Mouse (Mus musculus) cerebellum, postnatal 14 days (tissue): ENCODE results near the gene Pan2.
A peak's percentile ranks its signal among the peaks of the same experiment; 100 is the strongest.

Experiments used
- DNase-seq, 2 experiments: peaks; one replicate each; pipeline ENCODE4 v3.0.0; 2021; ENCODE audit warnings: mixed read lengths in 2 of 2

Pan2 gene

DNA sequence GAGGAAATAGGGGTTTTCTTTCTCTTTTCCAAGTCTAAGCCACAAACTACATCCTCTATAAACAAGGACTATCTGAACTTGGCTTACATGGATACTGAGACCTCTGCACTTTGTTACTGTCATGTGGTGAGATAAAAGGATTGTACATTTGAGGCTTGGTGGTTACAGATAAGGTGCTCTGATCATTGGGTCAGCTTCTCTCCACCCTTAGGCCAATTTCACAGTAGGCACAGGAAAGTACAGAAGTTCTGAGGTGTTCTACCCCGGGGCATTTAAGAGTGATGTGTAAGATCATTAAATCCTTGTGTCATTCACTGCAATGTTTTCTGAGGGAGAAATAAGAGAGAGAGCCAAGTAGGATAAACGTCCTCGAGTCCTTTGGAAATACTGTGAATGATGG lies 33.5 kb downstream of the Pan2 start:
- DNase-seq: no peak

DNA sequence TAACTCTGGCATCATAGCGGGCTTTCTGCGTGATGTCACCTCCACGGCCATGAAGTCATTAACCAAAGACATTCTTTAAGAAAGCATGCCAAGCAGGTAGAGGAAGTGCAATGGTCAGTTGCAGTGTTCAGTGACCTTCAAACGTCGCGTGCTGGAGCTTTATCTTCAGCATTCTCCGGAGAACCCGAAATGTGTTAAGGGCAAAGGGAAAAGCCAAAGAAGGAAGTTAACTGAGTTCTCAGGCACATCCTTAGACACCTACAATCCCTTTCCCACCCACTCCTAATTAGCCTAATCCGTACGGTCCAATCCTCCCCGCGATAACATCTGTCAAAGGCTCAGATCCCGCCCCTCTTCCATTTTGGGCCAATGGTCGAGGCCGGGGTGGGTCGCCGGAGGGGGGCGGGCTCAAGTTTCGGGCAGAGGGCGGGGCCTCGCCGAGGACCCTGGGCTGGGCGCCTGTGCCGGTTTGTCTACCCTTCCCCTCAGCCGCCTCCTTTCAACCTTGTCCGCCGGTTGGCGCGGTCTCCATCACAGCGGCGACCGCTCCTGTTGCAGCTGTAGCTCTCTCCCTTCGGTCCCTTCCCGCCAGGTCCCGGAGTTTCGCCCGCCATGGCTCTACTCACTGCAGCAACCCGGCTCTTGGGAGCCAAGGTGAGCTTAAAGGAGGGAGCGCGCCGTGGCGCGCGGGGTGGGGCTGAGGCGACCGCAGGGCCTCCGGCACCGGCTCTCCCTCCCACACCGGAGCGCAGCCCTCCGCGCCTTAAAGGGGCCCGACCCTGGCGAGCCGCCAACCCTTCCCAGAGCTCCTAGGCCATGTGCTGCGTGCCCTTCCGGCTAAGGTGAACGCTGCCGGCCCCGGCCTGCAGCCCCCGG lies 34.4 kb downstream of the Pan2 start, which contains the start of gene Cs:
Cs (plus strand) TSS at position 429 of the 876 bp plus-strand sequence.
- DNase-seq: peak; percentile 98 to 99

DNA sequence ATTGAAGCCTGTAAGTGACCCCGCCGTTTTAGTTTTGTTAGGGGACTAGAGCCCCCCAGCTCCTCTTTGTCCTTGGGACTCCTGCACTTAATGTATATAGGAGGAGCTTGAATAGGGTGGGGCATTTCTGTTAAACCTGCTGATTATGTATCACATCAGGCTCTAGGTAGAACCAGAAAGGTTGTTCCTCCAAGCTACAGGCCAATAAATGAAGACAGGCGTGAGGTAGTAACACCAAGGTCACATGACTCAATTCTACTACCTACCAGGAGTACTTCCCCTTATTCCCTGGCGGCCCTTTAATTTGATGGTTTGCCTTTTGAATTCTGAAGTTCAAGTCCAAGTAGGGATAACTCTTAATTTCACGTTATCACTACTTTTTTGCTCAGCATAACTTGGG lies 35.3 kb downstream of the Pan2 start:
- no peak for DNase-seq

DNA sequence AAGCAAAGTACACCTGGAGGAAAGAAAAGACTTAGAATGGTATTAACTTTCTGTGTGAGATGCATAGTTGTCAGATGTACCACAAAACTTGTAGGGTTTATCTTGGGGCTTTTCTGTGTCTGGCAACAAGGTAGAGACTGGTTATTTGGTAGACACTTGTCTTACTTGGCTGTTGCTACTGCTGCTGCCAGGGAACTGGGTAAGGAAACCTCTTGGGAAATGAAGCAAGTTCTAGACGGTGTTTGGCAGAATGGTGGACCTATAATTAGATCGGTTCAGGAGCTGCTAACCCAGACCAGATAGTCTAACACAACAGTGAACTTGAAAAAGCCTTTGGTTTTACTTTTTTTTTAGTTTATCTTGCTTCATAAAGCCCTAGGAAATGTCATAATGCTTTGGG lies 35.8 kb downstream of the Pan2 start:
- no peak for DNase-seq

DNA sequence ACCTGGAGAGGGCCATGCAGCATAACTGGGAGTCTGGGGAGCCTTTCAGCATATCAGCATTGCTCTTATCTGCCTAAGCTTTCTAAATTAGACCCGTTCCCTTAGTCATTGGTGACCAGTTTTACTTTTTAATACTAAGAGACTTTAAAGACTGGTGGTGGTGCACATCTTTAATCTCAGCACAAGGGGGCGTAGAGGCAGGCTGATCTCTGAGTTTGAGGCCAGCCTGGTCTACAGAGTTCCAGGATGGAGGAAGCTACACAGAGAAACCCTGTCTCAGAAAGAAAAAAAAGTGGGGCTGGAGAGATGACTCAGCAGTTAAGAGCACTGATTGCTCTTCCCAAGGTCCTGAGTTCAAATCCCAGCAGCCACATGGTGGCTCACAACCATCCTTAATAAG lies 37.1 kb downstream of the Pan2 start:
- no peak for DNase-seq

DNA sequence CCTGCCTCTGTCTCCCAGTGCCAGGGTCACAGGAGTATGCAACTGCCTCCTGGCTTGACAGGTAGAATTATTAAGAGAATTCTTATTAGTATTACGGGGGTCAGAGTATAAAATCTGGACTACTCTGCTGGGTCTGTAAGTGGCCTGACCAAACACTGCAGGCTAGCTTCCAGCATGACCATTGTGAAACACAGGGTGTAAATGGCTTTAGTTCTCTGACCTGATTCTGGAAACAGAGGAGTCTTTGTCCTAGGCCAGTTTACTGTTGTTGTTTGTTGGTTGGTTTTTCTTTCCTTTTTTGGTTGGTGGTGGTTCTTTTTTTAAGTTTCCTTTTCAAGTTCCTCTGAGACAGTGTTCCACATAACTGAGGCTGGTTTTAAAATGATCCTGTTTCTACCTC lies 40.3 kb downstream of the Pan2 start:
- no peak for DNase-seq

DNA sequence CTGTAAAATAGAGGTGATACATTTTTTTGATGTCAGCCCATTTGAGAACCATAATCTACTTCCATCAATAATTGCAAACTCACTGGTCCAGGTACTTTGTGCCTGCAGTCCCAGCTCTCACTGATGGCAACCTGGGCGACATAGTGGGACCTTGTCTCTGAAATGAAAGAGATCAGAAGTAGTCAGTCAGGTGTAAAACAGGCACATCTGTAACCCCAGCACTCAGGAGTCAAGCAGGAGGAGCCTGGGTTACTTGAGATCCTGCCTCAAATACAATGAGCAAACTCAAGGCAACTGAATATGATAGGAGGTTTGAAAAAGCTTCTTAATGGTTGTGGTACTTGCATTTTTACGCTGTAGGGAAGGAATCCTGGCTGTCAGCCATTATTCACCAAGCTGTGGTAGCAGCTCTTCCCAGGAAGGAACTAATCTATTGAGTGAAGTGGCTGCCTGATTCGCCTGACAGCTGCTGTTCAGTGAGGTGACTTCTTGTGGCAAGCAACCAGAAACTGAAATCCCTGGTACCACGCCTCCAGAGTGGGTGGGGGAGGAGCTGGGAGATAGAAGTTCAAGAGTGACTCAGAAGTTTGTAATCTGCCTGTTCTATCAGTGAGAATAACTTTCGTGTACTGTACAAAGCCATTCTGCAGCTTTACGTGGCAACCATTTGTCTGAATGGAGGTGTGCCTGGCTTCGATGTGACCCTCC lies 41.6 kb downstream of the Pan2 start:
- DNase-seq: peak; percentile 38 to 40

DNA sequence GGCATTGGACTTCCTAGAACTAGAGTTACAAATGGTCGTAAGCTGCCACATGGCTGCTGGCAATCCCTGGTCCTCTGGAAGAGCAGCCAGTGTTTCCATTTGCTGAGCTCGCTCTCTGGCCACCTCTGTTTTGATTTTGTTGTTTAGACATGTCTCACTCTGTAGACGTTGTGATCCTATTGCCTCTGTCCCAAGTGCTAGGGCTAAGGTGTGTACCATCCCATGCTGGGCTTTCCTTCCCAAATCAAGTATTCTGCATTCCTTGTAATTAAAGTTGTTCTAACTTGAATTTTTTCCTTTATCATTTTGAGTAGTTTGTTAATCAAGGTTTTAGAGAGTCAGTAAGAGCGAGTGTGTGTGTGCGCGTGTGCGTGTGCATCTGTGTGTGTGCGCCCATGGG lies 44.4 kb downstream of the Pan2 start:
- DNase-seq: no peak

DNA sequence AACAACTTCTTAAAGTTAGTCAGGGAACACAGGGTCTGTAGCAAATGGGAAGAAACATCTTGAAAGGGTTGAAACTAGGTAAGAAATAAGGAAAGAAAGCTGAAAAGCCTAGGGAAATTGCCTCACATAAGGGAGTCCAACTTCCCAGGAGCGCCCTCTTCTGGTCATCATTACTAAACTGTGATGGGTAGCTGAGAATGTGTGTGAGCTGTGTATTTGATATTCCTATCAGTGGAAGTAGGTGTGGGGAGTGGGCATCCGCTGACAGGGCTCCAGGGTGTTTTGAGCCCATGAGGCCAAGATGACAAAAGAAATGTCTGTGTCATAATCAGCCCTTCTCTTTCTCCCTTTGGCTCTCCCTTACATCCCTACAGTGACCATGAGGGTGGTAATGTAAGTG lies 55.7 kb downstream of the Pan2 start:
- DNase-seq: peak; percentile 69 to 83

DNA sequence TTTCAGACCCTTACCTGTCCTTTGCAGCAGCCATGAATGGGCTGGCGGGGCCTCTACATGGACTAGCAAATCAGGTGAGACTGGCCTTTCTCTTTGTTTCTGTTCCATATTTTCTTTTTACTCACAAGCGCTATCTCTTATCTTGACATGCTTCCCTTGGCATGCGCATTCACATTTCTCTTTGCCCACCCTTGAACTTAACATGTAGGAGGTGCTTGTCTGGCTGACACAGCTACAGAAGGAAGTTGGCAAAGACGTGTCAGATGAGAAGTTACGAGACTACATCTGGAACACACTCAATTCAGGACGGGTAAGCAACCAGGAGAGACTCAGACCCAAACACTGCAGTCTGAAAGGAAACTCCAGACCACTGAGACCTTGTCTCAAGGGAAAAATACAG lies 56.1 kb downstream of the Pan2 start:
- no peak for DNase-seq

DNA sequence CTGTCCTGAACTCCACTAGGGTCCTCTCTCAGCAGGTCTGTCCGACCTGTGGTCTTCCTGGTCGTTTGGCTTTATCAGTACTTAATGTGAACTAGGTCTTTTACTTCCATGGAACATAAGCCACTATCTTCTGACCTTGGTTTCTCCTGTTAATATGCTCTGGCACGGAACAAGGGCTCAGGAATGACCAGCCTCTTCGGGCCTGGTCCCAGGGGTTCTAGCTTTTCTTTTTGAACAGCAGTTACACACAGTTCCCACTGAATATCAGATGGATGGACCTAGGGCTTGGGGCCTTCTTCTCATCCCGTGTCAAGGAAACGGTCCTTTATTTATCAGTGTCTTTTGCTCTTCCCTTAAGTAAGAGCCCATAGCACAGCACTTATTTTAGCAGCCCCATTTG lies 58.7 kb downstream of the Pan2 start:
- DNase-seq: no peak

DNA sequence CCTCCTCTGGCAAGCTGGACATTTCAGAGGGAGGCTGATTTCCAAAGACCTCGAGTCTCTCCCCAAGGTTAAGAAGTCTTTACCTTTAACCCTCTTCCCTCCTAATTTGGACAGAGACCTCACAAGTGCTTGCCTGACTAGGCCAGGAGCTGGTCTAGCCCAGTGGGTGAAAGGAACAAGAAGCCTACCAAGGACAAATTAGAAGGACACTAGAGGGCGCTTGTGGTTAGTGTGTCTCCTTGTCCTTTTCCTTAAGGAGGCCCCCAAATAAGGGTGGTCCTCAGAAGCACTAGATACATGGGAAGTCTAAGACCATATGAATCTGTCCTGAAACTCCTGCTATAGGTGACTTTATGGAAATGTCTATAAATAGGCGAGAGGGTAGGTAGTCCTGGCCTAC lies 59.4 kb downstream of the Pan2 start:
- DNase-seq: peak; percentile 66 to 68

DNA sequence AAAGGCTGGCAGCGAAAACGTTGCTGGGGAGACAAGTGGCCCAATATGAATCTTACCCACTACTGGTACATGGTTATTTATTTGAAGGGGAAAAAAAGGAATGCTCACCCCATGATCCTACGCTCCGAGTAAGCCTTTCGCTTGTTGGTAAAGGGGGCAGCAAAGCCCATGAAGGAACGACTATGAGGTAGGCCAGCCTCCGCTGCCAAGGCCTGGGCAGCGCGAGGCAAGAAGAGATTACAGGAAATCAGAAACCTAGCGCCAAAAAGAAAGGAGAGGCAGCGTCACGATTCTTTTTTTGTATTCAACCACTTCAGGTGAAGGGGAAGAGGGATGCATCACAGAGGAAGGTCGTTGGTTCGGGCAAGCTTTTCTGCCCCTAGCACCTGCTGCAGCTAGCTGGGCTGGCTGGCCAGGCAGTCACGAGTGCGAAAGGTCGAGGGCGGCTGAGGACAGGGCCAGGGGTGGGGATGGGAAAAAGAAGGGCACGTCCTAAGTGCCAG lies 64.8 kb downstream of the Pan2 start:
- no peak for DNase-seq

DNA sequence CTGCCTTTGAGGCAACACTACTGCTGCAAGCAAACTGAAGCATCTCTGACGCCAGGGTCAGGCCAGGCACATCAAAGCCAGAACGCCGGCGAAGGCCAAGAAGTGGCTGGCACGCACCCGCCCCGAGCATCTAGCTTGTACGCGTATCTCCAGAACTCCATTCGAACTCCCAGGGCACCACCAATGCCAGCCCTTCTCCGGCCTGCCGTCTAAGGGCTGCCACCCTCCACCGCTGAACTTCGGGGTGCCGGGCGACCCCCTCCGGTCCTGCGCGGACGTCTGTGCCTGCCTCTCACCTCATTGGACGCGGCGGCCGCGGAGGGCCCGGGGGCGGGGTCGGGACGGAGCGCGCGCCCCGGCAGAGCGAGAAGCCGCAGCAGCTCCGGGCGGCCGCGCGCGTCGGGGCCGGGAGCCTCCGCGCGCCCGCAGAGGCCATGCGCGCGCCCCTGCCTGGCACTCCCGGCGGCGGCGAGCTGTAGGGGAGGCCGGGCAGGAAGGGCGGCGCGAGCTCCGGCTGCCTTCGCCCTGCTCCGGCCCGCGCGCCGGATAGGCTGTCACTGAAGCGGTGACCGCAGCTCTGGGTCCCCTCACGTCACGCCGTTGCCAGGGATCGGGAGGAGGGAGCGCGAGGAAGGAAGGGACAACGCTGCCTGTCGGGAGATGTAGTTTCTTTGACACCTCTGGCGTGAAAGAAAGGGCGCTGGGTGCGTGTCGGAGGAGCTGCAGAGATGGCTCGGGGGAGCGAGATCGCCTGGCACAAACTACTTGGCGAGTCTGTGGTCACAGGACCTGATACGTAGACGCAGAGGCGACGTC lies 65.5 kb downstream of the Pan2 start, which contains the start of gene Coq10a:
Coq10a (minus strand) TSS at position 596 of the 816 bp plus-strand sequence.
- DNase-seq: peak; percentile 95

DNA sequence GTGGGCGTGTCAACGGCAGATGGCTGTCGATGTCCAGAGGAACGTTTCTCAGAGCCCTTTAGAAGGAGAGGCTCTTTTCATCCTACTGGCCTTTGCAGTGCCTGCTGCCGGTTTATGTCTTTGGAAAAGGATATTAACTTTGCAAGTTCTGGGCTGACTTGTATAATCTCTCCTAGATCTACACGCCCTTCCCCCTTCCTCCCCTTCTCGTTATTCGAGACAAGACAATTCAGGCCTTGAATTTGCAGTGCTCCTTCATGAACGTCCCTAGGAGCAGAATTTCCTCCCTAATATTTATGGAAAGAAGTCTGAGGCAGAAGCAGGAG lies 66.0 kb downstream of the Pan2 start:
- no peak for DNase-seq

DNA sequence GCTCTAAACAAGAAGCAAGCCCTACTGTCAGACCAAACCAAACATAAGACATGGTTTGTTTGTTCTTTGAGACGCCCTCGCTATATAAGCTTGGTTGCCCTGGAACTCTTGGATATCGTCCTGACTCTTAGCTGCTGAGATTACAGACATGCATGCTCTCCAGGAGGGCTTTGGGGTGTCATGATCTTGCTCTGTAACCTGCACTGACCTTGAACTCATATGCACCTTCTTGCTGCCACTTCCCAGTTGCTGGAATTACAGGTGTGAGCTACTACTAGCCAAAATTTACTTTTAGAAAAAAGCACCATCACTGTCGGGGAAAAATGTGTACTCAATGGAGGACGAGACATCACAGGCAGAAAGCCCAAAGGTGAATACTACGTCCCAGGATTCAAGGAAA lies 66.5 kb downstream of the Pan2 start:
- no peak for DNase-seq

DNA sequence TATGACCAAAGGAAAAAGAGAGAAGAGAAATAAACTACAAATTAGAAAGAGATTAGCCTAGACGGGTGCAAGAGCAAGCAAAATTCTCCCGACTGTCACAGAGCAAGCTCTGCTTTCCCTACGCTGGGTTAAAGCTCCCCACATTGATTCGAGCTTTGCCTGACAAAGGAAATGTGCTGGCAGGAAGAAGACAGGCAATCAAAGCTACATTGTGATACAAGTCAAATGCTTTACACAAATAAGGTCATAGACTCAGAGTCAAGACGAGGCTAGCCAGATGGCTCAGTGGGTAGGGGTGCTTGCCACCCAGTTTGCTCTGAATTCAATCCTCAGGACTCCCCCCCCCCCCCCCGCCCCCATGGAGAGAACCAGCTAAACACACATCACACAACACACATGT lies 66.9 kb downstream of the Pan2 start:
- no peak for DNase-seq

DNA sequence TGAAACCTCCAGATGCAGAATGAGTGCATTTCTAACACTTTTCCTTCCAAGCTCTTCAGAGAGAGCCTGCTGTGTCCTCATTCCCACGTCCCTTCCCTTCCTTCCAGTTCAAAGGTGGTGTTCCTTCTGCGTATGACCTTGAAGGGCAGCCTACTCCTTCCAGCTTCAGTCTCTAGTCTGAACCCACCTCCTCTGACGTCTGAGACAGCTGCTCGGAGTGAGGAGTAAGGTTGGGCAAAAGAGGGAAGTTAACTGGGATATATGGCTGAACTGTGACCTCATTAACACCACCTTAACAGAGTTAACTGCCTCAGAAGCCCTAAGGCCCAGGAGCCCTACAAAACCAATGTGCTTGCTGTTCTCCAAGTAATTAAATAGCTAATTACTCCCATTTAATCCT lies 67.5 kb downstream of the Pan2 start:
- DNase-seq: no peak
